Mouse (Mus musculus): Measurements from ENCODE around the gene Car8. TPM values are rescaled to one million over a fixed set of nuclear protein-coding genes. Genes with fewer than 3 reads are reported as not detected.

Gene Car8
- polyA plus RNA-seq, 1 experiment from 2014 or later = 2.1 TPM

- 86% methylated on average over 3 of the region's 3 CpGs for WGBS
- Histone ChIP-seq H3K27ac (replicated peaks) (no peak overlapping the region), H3K27me3 (ENCODE audit: low read depth, poor library complexity, severe bottlenecking) (no peaks in the 10 kb centered on the region), H3K9me3 (replicated peaks) (no peaks in the 10 kb centered on the region), H3K4me1 (peaks cover 10% of the 10 kb centered on the region), H3K4me3 (no peak overlapping the region), H3K36me3 (no peaks in the 10 kb centered on the region)
- no peak for DNase-seq (ENCODE audit: low spot score)
These were observed 20.8 kb downstream of the Car8 start for GRCm38 (mm10) chr4:8218004-8218403.

- WGBS = 81% methylated on average over 5 of the region's 5 CpGs
- no peak for DNase-seq (ENCODE audit: low spot score)
- Histone ChIP-seq H3K27me3 (ENCODE audit: low read depth, poor library complexity, severe bottlenecking) (no peaks in the 10 kb centered on the region), H3K36me3 (no peaks in the 10 kb centered on the region), H3K9me3 (replicated peaks) (no peaks in the 10 kb centered on the region), H3K27ac (replicated peaks) (no peak overlapping the region), H3K4me1 (peaks cover 10% of the 10 kb centered on the region), H3K4me3 (no peak overlapping the region)
These were observed 21.6 kb downstream of the Car8 start for GRCm38 (mm10) chr4:8217272-8217671.

- H3K4me1 ChIP-seq = peaks cover 10% of the 10 kb centered on the region
- WGBS = 38% methylated on average over 6 of the region's 6 CpGs
- H3K27ac ChIP-seq (replicated peaks) = no peak overlapping the region
- H3K9me3 ChIP-seq (replicated peaks) = no peaks in the 10 kb centered on the region
- H3K36me3 ChIP-seq = no peaks in the 10 kb centered on the region
- DNase-seq (ENCODE audit: low spot score) = no peak
- H3K4me3 ChIP-seq = no peak overlapping the region
- no peaks in the 10 kb centered on the region for H3K27me3 ChIP-seq (ENCODE audit: low read depth, poor library complexity, severe bottlenecking)
These were observed 22.3 kb downstream of the Car8 start for GRCm38 (mm10) chr4:8216551-8216950.

DNA sequence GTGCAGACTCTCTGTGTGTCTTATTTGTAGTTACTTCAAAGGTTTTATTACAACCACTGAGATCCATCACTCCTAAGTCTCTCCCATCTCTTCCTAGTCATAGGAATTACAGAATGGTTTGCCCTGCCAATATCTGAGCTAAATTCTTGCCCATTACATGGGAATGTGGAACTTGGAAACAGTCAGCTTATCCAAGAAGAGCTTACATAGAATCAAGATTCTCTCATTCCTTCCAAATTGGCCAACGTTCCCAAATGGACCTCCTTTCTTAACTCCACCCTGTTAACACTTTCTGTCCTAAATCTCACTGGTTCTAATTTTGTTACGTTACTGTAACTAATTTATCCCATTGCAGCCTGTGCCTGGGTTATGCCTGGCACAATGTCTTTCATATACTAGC lies 25.2 kb downstream of the Car8 start:
- H3K36me3 ChIP-seq = no peaks in the 10 kb centered on the region
- H3K4me3 ChIP-seq = no peak overlapping the region
- no peaks in the 10 kb centered on the region for H3K27me3 ChIP-seq (ENCODE audit: low read depth, poor library complexity, severe bottlenecking)
- H3K9me3 ChIP-seq (replicated peaks) = no peaks in the 10 kb centered on the region
- WGBS = 88% methylated on average over 2 of the region's 2 CpGs
- DNase-seq (ENCODE audit: low spot score) = no peak
- H3K4me1 ChIP-seq = peaks cover 10% of the 10 kb centered on the region
- H3K27ac ChIP-seq (replicated peaks) = no peak overlapping the region

GRCm38 (mm10) chr4:8212873-8213569 lies 25.8 kb downstream of the Car8 start:
- no peak for DNase-seq (ENCODE audit: low spot score)
- Histone ChIP-seq H3K27ac (replicated peaks) (no peak overlapping the region), H3K36me3 (no peaks in the 10 kb centered on the region), H3K9me3 (replicated peaks) (no peaks in the 10 kb centered on the region), H3K4me3 (no peak overlapping the region), H3K27me3 (ENCODE audit: low read depth, poor library complexity, severe bottlenecking) (no peaks in the 10 kb centered on the region), H3K4me1 (peaks cover 10% of the 10 kb centered on the region)
- WGBS = 86% methylated on average over 8 of the region's 8 CpGs

- no peaks in the 10 kb centered on the region for H3K27me3 ChIP-seq (ENCODE audit: low read depth, poor library complexity, severe bottlenecking)
- no peak overlapping the region for H3K27ac ChIP-seq (replicated peaks)
- no peaks in the 10 kb centered on the region for H3K4me1 ChIP-seq
- no peaks in the 10 kb centered on the region for H3K9me3 ChIP-seq (replicated peaks)
- no peak overlapping the region for H3K4me3 ChIP-seq
- no peak for DNase-seq (ENCODE audit: low spot score)
- 98% methylated on average over 2 of the region's 2 CpGs for whole genome bisulfite sequencing
- H3K36me3 ChIP-seq = no peaks in the 10 kb centered on the region
These were observed 28.4 kb downstream of the Car8 start for GRCm38 (mm10) chr4:8210452-8210851.

DNA sequence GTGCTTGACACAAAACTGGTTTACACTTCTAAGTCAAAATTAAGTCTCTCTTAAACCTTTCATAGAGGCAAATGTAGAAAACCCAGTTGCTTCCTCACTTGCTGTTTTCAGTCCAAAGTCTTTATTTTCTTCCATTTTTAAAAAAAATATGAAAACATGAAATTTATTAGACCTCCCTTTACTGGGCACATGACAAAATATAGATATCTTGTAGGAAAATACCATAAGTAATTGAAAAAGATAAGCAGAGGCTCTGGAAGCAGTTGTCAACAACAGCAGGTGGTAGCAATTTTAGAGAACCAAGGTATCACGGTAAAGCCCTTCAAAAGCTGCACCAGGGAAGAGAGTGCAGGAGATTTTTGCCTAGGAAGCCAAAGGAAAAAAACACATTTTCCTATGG lies 30.9 kb downstream of the Car8 start:
- Histone ChIP-seq H3K4me1 (no peaks in the 10 kb centered on the region), H3K27ac (replicated peaks) (no peak overlapping the region), H3K36me3 (no peaks in the 10 kb centered on the region), H3K4me3 (no peak overlapping the region), H3K9me3 (replicated peaks) (no peaks in the 10 kb centered on the region), H3K27me3 (ENCODE audit: low read depth, poor library complexity, severe bottlenecking) (no peaks in the 10 kb centered on the region)
- WGBS = 73% methylated on average over 1 of the region's 1 CpGs
- DNase-seq (ENCODE audit: low spot score) = no peak

DNA sequence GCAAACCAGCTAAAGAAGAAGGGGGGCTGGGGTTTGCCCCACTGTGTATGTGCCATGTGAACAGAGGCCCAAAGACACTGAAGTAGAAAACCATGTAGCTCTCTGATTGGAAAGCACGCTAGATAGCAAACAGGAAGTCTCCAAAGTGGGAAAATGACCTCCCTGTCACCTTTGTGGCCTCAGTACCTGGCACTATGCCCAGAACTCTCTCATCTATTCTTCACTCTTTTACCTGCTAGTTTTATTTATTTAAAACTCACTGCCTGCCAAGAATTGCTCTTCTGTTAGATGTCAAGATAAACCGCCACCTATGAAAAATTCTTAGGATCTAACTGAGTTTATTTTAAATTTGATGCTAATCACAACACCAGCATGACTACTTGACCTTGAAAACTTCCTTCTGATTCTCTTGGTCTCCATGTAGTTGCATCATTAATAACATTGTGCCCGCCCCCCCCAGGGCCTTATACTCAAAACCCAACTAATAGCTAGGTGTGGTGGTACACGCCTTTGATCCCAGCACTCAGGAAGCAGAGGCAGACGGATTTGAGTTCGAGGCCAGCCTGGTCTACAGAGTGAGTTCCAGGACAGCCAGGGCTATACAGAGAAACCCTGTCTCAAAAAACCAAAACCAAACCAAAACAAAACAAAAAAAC lies 31.8 kb downstream of the Car8 start:
- no peak overlapping the region for H3K27ac ChIP-seq (replicated peaks)
- H3K4me3 ChIP-seq = no peak overlapping the region
- no peaks in the 10 kb centered on the region for H3K9me3 ChIP-seq (replicated peaks)
- 91% methylated on average over 6 of the region's 6 CpGs for WGBS
- DNase-seq (ENCODE audit: low spot score) = no peak
- no peaks in the 10 kb centered on the region for H3K27me3 ChIP-seq (ENCODE audit: low read depth, poor library complexity, severe bottlenecking)
- H3K4me1 ChIP-seq = no peaks in the 10 kb centered on the region
- no peaks in the 10 kb centered on the region for H3K36me3 ChIP-seq

DNA sequence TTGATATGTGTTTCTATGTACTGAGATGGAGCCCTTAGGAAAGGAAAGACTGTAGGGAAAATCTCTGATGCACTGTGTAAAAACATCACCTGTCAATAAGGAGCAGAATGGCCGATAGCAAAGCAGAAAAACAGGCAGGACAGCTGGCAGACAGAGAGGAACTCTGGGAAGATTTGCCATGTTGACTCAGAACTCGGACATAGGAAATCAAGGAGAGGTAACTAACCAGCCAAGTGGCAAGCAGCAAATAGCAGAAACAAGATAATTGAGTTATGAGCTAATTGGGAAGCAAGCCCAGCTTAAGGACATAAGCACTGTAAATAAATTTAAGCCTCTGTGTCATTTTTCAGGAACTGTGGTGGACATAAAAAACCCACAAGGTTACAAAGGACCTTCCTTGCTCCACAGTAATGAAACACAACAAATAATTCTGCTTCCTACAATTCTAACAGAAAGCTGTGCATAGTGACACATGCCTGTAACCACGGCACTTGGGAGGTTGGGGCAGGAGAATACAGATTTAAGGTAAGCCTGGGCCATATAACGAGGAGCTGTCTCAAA lies 33.7 kb downstream of the Car8 start:
- Histone ChIP-seq H3K9me3 (replicated peaks) (no peaks in the 10 kb centered on the region), H3K4me1 (no peaks in the 10 kb centered on the region), H3K27me3 (ENCODE audit: low read depth, poor library complexity, severe bottlenecking) (no peaks in the 10 kb centered on the region), H3K27ac (replicated peaks) (no peak overlapping the region), H3K4me3 (no peak overlapping the region), H3K36me3 (no peaks in the 10 kb centered on the region)
- DNase-seq (ENCODE audit: low spot score) = no peak
- WGBS = 84% methylated on average over 4 of the region's 4 CpGs

DNA sequence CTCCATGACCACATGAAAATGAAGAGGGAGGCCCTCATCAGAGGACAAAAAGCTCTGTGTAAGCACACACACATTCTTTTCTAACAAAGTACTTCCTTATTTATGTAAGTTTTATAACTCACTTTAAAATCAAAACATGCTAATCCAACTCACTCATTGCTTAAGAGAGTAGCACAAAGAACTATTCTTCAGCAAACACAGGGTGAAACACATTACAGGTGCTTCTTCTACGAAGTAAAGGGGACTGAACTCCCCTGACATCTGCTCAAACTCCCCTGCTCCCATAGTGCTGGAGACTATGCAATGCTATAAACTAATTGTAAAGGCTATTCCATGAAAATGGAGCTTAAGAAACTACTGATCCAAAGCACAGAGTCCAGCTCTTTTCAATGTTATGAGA lies 35.5 kb downstream of the Car8 start:
- no peak overlapping the region for H3K27ac ChIP-seq (replicated peaks)
- WGBS = 62% methylated on average over 1 of the region's 1 CpGs
- H3K27me3 ChIP-seq (ENCODE audit: low read depth, poor library complexity, severe bottlenecking) = no peaks in the 10 kb centered on the region
- DNase-seq (ENCODE audit: low spot score) = no peak
- no peaks in the 10 kb centered on the region for H3K9me3 ChIP-seq (replicated peaks)
- H3K4me3 ChIP-seq = no peak overlapping the region
- H3K4me1 ChIP-seq = no peaks in the 10 kb centered on the region
- no peaks in the 10 kb centered on the region for H3K36me3 ChIP-seq

DNA sequence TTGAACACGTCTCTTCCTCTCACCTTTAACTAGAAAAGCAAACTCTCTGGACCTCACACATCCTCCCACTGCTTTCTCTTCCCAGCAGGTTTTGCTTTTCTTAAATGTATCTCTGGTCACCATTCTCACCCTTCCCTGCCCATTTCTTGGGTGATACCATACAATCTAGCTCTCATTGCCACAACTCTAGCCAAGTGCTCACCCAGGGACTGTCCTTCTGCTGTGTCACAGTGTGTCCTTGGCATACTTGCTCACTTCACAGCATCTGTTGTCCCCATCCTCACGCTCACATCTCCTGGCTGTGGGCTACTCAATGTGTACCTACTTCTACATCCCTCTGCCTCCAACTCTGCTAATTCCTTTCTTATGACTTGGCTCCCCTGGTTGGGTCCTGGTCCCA lies 37.2 kb downstream of the Car8 start:
- H3K27me3 ChIP-seq (ENCODE audit: low read depth, poor library complexity, severe bottlenecking) = no peaks in the 10 kb centered on the region
- no peak overlapping the region for H3K27ac ChIP-seq (replicated peaks)
- H3K4me1 ChIP-seq = no peaks in the 10 kb centered on the region
- 85% methylated on average over 2 of the region's 2 CpGs for WGBS
- H3K4me3 ChIP-seq = no peak overlapping the region
- no peaks in the 10 kb centered on the region for H3K36me3 ChIP-seq
- H3K9me3 ChIP-seq (replicated peaks) = no peaks in the 10 kb centered on the region
- no peak for DNase-seq (ENCODE audit: low spot score)

DNA sequence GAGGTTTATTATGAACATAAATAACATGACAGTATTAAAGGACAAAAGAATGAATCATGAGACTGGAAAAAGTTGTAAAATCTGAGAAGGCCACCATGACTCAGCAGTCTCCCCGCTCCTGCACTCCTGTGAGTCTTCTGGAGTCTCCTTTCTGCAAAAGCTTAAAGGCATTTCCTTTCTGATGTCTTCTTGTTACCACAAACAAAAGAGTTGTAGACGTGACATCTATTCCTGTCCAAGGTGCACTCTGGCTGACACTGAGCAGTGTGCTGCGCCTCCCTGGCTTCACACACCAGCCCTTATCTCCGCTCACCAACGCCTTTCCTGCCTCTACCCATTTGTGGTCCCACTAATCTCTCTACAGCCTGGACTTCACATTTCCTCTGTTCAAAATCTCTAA lies 38.8 kb downstream of the Car8 start:
- Histone ChIP-seq H3K36me3 (no peaks in the 10 kb centered on the region), H3K4me1 (no peaks in the 10 kb centered on the region), H3K4me3 (no peak overlapping the region), H3K27me3 (ENCODE audit: low read depth, poor library complexity, severe bottlenecking) (no peaks in the 10 kb centered on the region), H3K27ac (replicated peaks) (no peak overlapping the region), H3K9me3 (replicated peaks) (no peaks in the 10 kb centered on the region)
- WGBS = 81% methylated on average over 5 of the region's 5 CpGs
- DNase-seq (ENCODE audit: low spot score) = no peak

DNA sequence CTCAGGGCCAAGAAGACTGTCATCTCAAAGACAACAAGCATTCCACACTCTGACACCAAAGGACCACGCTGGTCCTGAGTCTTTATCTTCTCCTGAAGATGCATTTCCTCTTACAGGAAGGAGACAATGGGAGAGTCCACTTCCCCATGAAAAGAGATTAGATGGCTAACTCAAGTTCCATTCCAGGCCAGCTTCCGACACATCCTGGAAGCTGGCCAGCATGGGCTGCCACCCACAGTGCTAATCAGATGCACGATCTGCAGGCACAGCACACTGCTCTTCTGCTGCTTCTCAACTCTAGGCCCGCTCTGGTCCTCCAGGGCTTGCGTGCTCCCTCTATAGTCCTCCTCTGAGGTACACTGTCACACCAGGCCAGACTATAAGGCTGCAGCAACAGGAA lies 40.8 kb downstream of the Car8 start:
- Histone ChIP-seq H3K9me3 (replicated peaks) (no peaks in the 10 kb centered on the region), H3K4me3 (no peak overlapping the region), H3K27ac (replicated peaks) (no peak overlapping the region), H3K27me3 (ENCODE audit: low read depth, poor library complexity, severe bottlenecking) (no peaks in the 10 kb centered on the region), H3K4me1 (no peaks in the 10 kb centered on the region), H3K36me3 (no peaks in the 10 kb centered on the region)
- WGBS = 82% methylated on average over 5 of the region's 5 CpGs
- DNase-seq (ENCODE audit: low spot score) = no peak
